Mouse (Mus musculus) olfactory bulb, adult 2 months (tissue): ENCODE measurements around the gene Dusp27. TPM values are rescaled to one million over a fixed set of nuclear protein-coding genes. Genes with fewer than 3 reads are reported as not detected.
"Not testable (repeated sequence)": the region's sequence is repeated elsewhere in the genome, so short reads cannot be mapped to it uniquely, and the experiment has no call there.

Experiments
- H3K27ac ChIP-seq: fragments of 200-500 bp; 2 replicates; pipeline ENCODE4 v1.5.1; 2012; ENCODE audit warnings: low read depth, low read length; ENCODE audit not compliant: insufficient read depth
- H3K4me1 ChIP-seq: fragments of 200-500 bp; 2 replicates; pipeline ENCODE4 v1.6.1; 2012; ENCODE audit warnings: low read length; ENCODE audit not compliant: control insufficient read depth, insufficient read depth
- H3K4me3 ChIP-seq: fragments of 200-500 bp; 2 replicates; pipeline ENCODE4 v1.5.1; 2012; ENCODE audit warnings: mild to moderate bottlenecking, low read depth, low read length, moderate library complexity; ENCODE audit not compliant: insufficient read depth
- CTCF ChIP-seq: fragments of 200-500 bp; IDR thresholded peaks from 2 replicates; pipeline ENCODE4 v1.5.1; 2012; ENCODE audit warnings: low read depth, mild to moderate bottlenecking, low read length, moderate library complexity; ENCODE audit not compliant: insufficient read depth
- POLR2A ChIP-seq: fragments of 200-500 bp; IDR thresholded peaks from 2 replicates; pipeline ENCODE4 v1.6.1; 2012; ENCODE audit warnings: mild to moderate bottlenecking, low read depth, low read length, moderate library complexity; ENCODE audit not compliant: insufficient read depth
- whole genome bisulfite sequencing: fragments of 180-500 bp; shearing (Covaris S2); methylation state at CpG from one replicate; pipeline ENCODE4 v1.1.7; 2018; 5-methylcytosine and 5-hydroxymethylcytosine counted together
- polyA plus RNA-seq: library from polyadenylated mRNA; stranded (reverse); fragments of >200 nt; gene quantifications from 2 replicates; pipeline ENCODE4 v1.2.4, GENCODE M21; 2012; ENCODE audit warnings: low replicate concordance; ENCODE audit not compliant: missing spikeins, insufficient read depth, insufficient read length

The Dusp27 gene
- polyA plus RNA-seq, 1 experiment: not detected

- 61% methylated on average over 11 of the region's 11 CpGs for WGBS
- no peak overlapping the region for H3K4me3 ChIP-seq
- no peak overlapping the region for H3K27ac ChIP-seq
- peaks cover 4% of the 10 kb centered on the region; the same call in 1 of the 2 replicates for H3K4me1 ChIP-seq
- no peak for TF ChIP-seq POLR2A
These were observed 23.6 kb upstream of the Dusp27 start for GRCm38 (mm10) chr1:166151341-166151740.

- peaks cover 4% of the 10 kb centered on the region; the same call in 1 of the 2 replicates for H3K4me1 ChIP-seq
- H3K27ac ChIP-seq: no peak overlapping the region
- 92% methylated on average over 7 of the region's 7 CpGs for WGBS
- TF ChIP-seq CTCF (no peak), POLR2A (no peak)
- no peak overlapping the region for H3K4me3 ChIP-seq
These were observed 22.3 kb upstream of the Dusp27 start for GRCm38 (mm10) chr1:166150035-166150434.

GRCm38 (mm10) chr1:166149441-166149840 is 21.7 kb upstream of the Dusp27 start:
- Histone ChIP-seq H3K4me3 (no peak overlapping the region), H3K4me1 (peaks cover 2% of the 10 kb centered on the region; the same call in 1 of the 2 replicates), H3K27ac (no peak overlapping the region)
- 92% methylated on average over 4 of the region's 4 CpGs for WGBS
- TF ChIP-seq POLR2A: no peak
- no peak for TF ChIP-seq CTCF

GRCm38 (mm10) chr1:166147657-166148056 is 19.9 kb upstream of the Dusp27 start:
- TF ChIP-seq POLR2A (no peak), CTCF (no peak)
- no peaks in the 10 kb centered on the region for H3K4me1 ChIP-seq
- 85% methylated on average over 3 of the region's 3 CpGs for WGBS
- no peak overlapping the region for H3K4me3 ChIP-seq
- no peak overlapping the region for H3K27ac ChIP-seq

GRCm38 (mm10) chr1:166146626-166147025 is 18.9 kb upstream of the Dusp27 start:
- H3K4me1 ChIP-seq: no peaks in the 10 kb centered on the region
- WGBS: 87% methylated on average over 11 of the region's 11 CpGs
- H3K27ac ChIP-seq: no peak overlapping the region
- H3K4me3 ChIP-seq: no peak overlapping the region
- TF ChIP-seq POLR2A (no peak), CTCF (no peak)

- Histone ChIP-seq H3K27ac (no peak overlapping the region), H3K4me1 (peaks cover 2% of the 10 kb centered on the region), H3K4me3 (no peak overlapping the region)
- no peak for TF ChIP-seq POLR2A
- no peak for TF ChIP-seq CTCF
- WGBS: 87% methylated on average over 6 of the region's 6 CpGs
These were observed 14.6 kb upstream of the Dusp27 start for GRCm38 (mm10) chr1:166142369-166142768.

- not testable (repeated sequence) for H3K4me1 ChIP-seq, H3K4me3 ChIP-seq, H3K27ac ChIP-seq
- 97% methylated on average over 9 of the region's 9 CpGs for WGBS
These were observed 14.1 kb upstream of the Dusp27 start for GRCm38 (mm10) chr1:166141868-166142267.

GRCm38 (mm10) chr1:166139620-166140184 is 12.0 kb upstream of the Dusp27 start:
- H3K4me3 ChIP-seq: no peak overlapping the region
- no peak overlapping the region for H3K27ac ChIP-seq
- 61% methylated on average over 4 of the region's 4 CpGs for WGBS
- TF ChIP-seq CTCF (no peak), POLR2A (no peak)
- peaks cover 2% of the 10 kb centered on the region for H3K4me1 ChIP-seq

GRCm38 (mm10) chr1:166139113-166139512 is 11.4 kb upstream of the Dusp27 start:
- Histone ChIP-seq H3K4me1 (peaks cover 2% of the 10 kb centered on the region), H3K4me3 (no peak overlapping the region), H3K27ac (no peak overlapping the region)
- TF ChIP-seq CTCF (no peak), POLR2A (no peak)
- 62% methylated on average over 3 of the region's 3 CpGs for WGBS

- H3K27ac ChIP-seq: no peak overlapping the region
- no peak overlapping the region for H3K4me3 ChIP-seq
- TF ChIP-seq POLR2A (no peak), CTCF (no peak)
- WGBS: 88% methylated on average over 13 of the region's 13 CpGs
- H3K4me1 ChIP-seq: peaks cover 2% of the 10 kb centered on the region
These were observed 10.4 kb upstream of the Dusp27 start for GRCm38 (mm10) chr1:166138136-166138535.
